Mouse (Mus musculus) midbrain, embryonic 11.5 days (tissue): ENCODE measurements around the gene Plxnc1. TPM values are rescaled to one million over a fixed set of nuclear protein-coding genes. Genes with fewer than 3 reads are reported as not detected.
A peak's percentile ranks its signal among the peaks of the same experiment; 100 is the strongest.

Experiments used
- ATAC-seq: fragments of 200-750 bp; cut with Nextera tagmentation; 2 replicates; pipeline ENCODE4 v1.8.0; 2017; ENCODE audit warnings: moderate TSS enrichment, moderate library complexity; ENCODE audit not compliant: low FRiP score
- DNase-seq: peaks from one replicate; pipeline ENCODE4 v3.0.0; 2015; ENCODE audit warnings: low spot score; ENCODE audit errors: missing footprints
- H3K27ac ChIP-seq: fragments of 300-500 bp; sonication (generic); 2 replicates; pipeline ENCODE4 v1.5.1; 2014; ENCODE audit warnings: low read depth, low read length
- H3K27me3 ChIP-seq: fragments of 300-500 bp; sonication (generic); 2 replicates; pipeline ENCODE4 v1.6.1; 2014; ENCODE audit warnings: mild to moderate bottlenecking, low read length, moderate library complexity, mixed read lengths; ENCODE audit not compliant: control insufficient read depth, insufficient read depth
- H3K36me3 ChIP-seq: fragments of 300-500 bp; sonication (generic); 2 replicates; pipeline ENCODE4 v1.6.1; 2014; ENCODE audit warnings: mild to moderate bottlenecking, low read length, moderate library complexity, mixed read lengths; ENCODE audit not compliant: control insufficient read depth, insufficient read depth
- H3K4me1 ChIP-seq: fragments of 300-500 bp; sonication (generic); 2 replicates; pipeline ENCODE4 v1.6.1; 2014; ENCODE audit warnings: low read length; ENCODE audit not compliant: control insufficient read depth, insufficient read depth
- H3K4me2 ChIP-seq: fragments of 300-500 bp; sonication (generic); 2 replicates; pipeline ENCODE4 v1.6.1; 2014; ENCODE audit warnings: mild to moderate bottlenecking, moderate library complexity
- H3K4me3 ChIP-seq: fragments of 300-500 bp; sonication (generic); 2 replicates; pipeline ENCODE4 v1.5.1; 2014; ENCODE audit warnings: low read depth, low read length
- H3K9ac ChIP-seq: fragments of 300-500 bp; sonication (generic); 2 replicates; pipeline ENCODE4 v1.6.1; 2014; ENCODE audit warnings: low read length
- H3K9me3 ChIP-seq: fragments of 300-500 bp; sonication (generic); 2 replicates; pipeline ENCODE4 v1.6.1; 2016; ENCODE audit warnings: low read length; ENCODE audit not compliant: control insufficient read depth
- WGBS: fragments of 180-500 bp; shearing (Covaris S2); extraction: QIAGEN DNeasy Blood & Tissue Kit; methylation state at CpG from one replicate; pipeline ENCODE4 v1.1.7; 2014; 5-methylcytosine and 5-hydroxymethylcytosine counted together
- polyA plus RNA-seq: library from polyadenylated mRNA; unstranded; fragments of >200 nt; fragmentation: Nextera tagmentation; extraction: Ambion mirVana; gene quantifications from 2 replicates; pipeline ENCODE4 v1.2.1, GENCODE M21; 2014

Plxnc1 gene
- polyA plus RNA-seq, 1 experiment from 2014 or later = 6.3 TPM

DNA sequence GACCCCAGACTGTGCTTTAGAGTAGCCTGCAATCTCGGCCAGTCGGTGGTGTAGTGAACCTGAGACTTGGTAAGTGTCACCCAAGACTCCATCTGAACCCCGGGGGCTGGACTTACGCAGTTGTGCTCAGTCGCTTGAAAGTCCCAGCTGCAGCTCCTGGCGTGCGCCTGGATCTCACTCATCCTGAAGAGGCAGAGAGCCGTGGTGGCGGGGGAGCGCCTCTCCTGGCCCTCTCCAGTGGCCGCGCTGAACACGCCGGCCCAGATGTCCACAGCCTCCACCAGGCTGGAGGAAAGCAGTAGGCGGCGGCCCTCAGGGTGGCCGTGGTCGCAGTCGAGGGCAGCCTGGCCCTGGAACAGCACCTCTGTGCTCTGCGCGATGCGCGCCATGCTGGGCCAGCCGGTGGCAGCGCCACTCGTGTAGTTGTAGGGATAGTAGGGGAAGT, 1.2 kb downstream of the Plxnc1 start:
- WGBS = under 1% methylated on average over 25 of the region's 26 CpGs
- Histone ChIP-seq H3K27me3 (peaks cover 9% of the 10 kb centered on the region; the same call in 1 of the 2 replicates), H3K36me3 (no peaks in the 10 kb centered on the region), H3K9ac (peak overlapping the region; percentile 91), H3K4me1 (peaks cover 37% of the 10 kb centered on the region), H3K9me3 (no peaks in the 10 kb centered on the region), H3K4me3 (peak overlapping the region; percentile 77), H3K27ac (peak overlapping the region; percentile 16; the same call in 1 of the 2 replicates), H3K4me2 (peak overlapping the region; percentile 86)
- peak; percentile 2; the same call in 1 of the 2 replicates for ATAC-seq
- DNase-seq = peak; percentile 96

DNA sequence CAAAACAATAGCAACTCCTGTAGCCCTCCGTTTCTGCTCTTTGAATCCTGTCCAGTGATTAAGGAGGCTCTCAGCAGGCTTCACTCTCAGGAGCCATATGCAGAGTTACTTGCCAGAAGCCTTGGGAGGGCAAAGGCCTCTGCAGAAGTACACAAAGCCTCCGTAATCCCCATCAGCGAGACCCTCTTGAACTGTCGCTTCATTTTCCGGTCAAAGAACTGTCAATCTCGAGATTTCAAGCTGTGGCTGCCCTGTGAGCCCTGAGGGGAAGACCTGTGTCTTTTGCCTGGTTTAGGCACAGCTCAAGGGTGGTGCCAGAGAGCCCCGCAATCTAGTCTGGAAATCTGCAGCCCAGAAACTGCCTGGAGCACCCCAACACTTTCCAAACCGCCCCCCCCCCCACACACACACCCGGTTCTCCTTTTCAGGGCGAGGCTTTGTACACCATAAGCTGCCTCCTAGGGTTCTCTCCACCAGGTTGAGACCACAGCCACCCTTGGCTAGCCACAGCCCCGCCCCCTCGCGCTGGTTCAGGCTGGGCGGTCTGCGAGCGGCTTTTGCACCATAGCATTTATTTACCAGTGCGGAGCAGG, 2.1 kb downstream of the Plxnc1 start:
- H3K9me3 ChIP-seq = no peaks in the 10 kb centered on the region
- H3K36me3 ChIP-seq = no peaks in the 10 kb centered on the region
- peaks cover 9% of the 10 kb centered on the region; the same call in 1 of the 2 replicates for H3K27me3 ChIP-seq
- peak overlapping the region; percentile 86 for H3K4me2 ChIP-seq
- ATAC-seq (peak; percentile 49), DNase-seq (peak; percentile 96)
- H3K4me3 ChIP-seq = peak overlapping the region; percentile 77
- H3K27ac ChIP-seq = peak overlapping the region; percentile 16; the same call in 1 of the 2 replicates
- peak overlapping the region; percentile 91 for H3K9ac ChIP-seq
- under 1% methylated on average over 17 of the region's 17 CpGs for WGBS
- H3K4me1 ChIP-seq = peaks cover 37% of the 10 kb centered on the region

- peaks cover 7% of the 10 kb centered on the region; the same call in 1 of the 2 replicates for H3K27me3 ChIP-seq
- H3K36me3 ChIP-seq = no peaks in the 10 kb centered on the region
- peak; percentile 91 for DNase-seq
- ATAC-seq = no peak
- H3K4me1 ChIP-seq = peaks cover 37% of the 10 kb centered on the region
- H3K27ac ChIP-seq = no peak overlapping the region
- no peak overlapping the region for H3K9ac ChIP-seq
- no peaks in the 10 kb centered on the region for H3K9me3 ChIP-seq
- WGBS = 3% methylated on average over 4 of the region's 4 CpGs
- H3K4me2 ChIP-seq = peak overlapping the region; percentile 86
- H3K4me3 ChIP-seq = peak overlapping the region; percentile 77
Observed at GRCm38 (mm10) chr10:94941551-94941950, 3.1 kb downstream of the Plxnc1 start.

DNA sequence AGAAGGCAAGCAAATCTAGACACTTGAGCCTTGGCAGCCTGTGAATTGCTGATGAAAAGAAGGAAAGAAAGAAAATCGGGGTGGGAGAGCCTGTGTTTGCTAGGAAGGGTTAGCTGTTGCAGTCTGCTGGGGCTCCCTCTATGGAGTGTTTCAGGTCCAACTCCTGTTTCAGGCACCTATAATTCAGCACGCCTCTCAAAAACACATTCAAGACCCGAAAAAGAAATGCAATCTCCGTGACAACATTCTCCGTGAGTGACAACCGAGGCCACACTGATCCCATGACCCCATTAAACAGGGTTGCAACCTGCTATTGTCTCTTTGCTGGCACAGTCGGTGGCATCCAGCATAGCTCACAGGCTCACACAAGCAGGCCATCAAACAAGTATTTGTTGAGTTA, 3.8 kb downstream of the Plxnc1 start:
- DNase-seq = peak; percentile 91

DNA sequence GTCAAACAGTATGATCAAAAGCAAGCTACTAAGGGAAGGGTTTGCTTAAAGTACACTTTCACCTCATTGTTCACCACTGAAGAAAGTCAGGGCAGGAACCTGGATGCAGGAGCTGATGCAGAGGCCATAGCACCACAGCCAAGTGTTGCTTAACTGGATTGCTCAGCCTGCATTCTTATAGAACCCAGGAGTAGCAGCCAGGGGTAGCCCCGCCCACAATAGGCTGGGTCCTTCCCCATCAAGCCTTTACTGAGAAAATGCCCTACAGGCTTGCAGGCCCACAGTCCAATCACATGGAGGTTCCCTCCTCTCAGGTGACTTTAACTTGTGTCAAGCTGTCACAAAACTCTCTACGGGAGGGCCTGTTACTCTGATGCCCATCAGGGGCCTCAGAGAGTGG, 4.6 kb downstream of the Plxnc1 start:
- peaks cover 2% of the 10 kb centered on the region; the same call in 1 of the 2 replicates for H3K27me3 ChIP-seq
- WGBS = 22% methylated on average over 2 of the region's 2 CpGs
- peak overlapping the region; percentile 86; the same call in 1 of the 2 replicates for H3K4me2 ChIP-seq
- ATAC-seq (no peak), DNase-seq (no peak)
- H3K9me3 ChIP-seq = no peaks in the 10 kb centered on the region
- H3K9ac ChIP-seq = no peak overlapping the region
- H3K4me1 ChIP-seq = peaks cover 32% of the 10 kb centered on the region
- H3K36me3 ChIP-seq = no peaks in the 10 kb centered on the region
- no peak overlapping the region for H3K4me3 ChIP-seq
- no peak overlapping the region for H3K27ac ChIP-seq

More for the DNA sequence above, 3.8 kb downstream of the Plxnc1 start:
- ATAC-seq = no peak
- H3K27ac ChIP-seq = no peak overlapping the region
- H3K27me3 ChIP-seq = peaks cover 2% of the 10 kb centered on the region; the same call in 1 of the 2 replicates
- H3K4me3 ChIP-seq = no peak overlapping the region
- H3K4me2 ChIP-seq = peak overlapping the region; percentile 86
- WGBS = 6% methylated on average over 7 of the region's 7 CpGs
- 0 out of 2 replicates have a peak overlapping the region, but pooled peaks have one; percentile 9 for H3K9ac ChIP-seq
- H3K9me3 ChIP-seq = no peaks in the 10 kb centered on the region
- H3K36me3 ChIP-seq = no peaks in the 10 kb centered on the region
- peaks cover 35% of the 10 kb centered on the region for H3K4me1 ChIP-seq

DNA sequence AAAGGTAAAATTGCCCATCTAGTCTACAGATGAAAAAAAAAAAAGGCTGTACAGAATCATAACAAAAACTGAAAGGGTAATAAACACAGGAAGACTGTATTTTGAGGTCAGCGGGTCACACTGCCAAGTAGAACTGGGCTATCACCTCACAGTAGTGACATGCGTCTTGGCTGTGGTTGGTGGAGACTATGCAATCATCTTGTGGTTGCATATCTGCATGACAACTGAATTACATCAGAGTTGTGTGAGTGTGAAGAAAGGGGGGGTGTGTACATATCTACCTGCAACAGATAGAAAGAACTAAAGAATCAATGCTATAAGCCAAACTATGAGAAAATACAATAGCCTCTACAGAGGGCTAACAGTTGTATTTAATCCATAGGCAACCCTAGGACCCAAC, 5.7 kb downstream of the Plxnc1 start:
- Histone ChIP-seq H3K27ac (no peak overlapping the region), H3K4me3 (no peak overlapping the region), H3K27me3 (peaks cover 2% of the 10 kb centered on the region; the same call in 1 of the 2 replicates), H3K36me3 (no peaks in the 10 kb centered on the region), H3K9ac (no peak overlapping the region), H3K4me1 (peaks cover 31% of the 10 kb centered on the region), H3K4me2 (no peak overlapping the region), H3K9me3 (no peaks in the 10 kb centered on the region)
- whole genome bisulfite sequencing = 95% methylated on average over 2 of the region's 2 CpGs
- ATAC-seq = no peak
- DNase-seq = no peak

GRCm38 (mm10) chr10:94938320-94938719, 6.3 kb downstream of the Plxnc1 start:
- Histone ChIP-seq H3K9ac (no peak overlapping the region), H3K27me3 (peaks cover 2% of the 10 kb centered on the region; the same call in 1 of the 2 replicates), H3K4me1 (peaks cover 32% of the 10 kb centered on the region), H3K36me3 (no peaks in the 10 kb centered on the region), H3K4me3 (no peak overlapping the region), H3K4me2 (no peak overlapping the region), H3K9me3 (no peaks in the 10 kb centered on the region), H3K27ac (no peak overlapping the region)
- no peak for DNase-seq
- 88% methylated on average over 6 of the region's 6 CpGs for WGBS
- no peak for ATAC-seq

DNA sequence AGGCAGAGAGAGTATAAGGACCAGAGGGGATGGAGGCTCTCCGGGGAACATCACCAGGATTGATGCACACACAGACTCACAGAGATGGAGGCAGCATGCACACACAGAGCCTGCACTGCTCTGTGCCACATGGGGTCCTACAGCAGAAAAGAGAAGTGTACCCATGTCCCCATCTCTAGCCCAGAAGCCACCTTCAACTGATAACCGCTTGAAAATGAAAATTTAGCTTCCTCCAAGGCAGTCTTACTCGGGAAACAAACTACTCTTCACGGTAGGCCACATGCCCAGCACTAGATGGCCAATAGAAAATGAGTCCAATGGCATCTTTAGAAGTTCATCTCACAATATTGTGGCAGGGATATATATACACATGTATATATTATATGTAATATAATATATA, 9.4 kb downstream of the Plxnc1 start:
- Histone ChIP-seq H3K9ac (no peak overlapping the region), H3K27ac (no peak overlapping the region), H3K27me3 (peaks cover 2% of the 10 kb centered on the region; the same call in 1 of the 2 replicates), H3K9me3 (no peaks in the 10 kb centered on the region), H3K4me1 (peaks cover 11% of the 10 kb centered on the region), H3K4me2 (no peak overlapping the region), H3K4me3 (no peak overlapping the region), H3K36me3 (no peaks in the 10 kb centered on the region)
- 87% methylated on average over 4 of the region's 4 CpGs for WGBS
- no peak for DNase-seq
- no peak for ATAC-seq

GRCm38 (mm10) chr10:94934151-94934614, 10.5 kb downstream of the Plxnc1 start:
- Histone ChIP-seq H3K9ac (no peak overlapping the region), H3K4me3 (no peak overlapping the region), H3K9me3 (no peaks in the 10 kb centered on the region), H3K27me3 (no peaks in the 10 kb centered on the region), H3K4me1 (peaks cover 5% of the 10 kb centered on the region), H3K4me2 (no peak overlapping the region), H3K36me3 (no peaks in the 10 kb centered on the region), H3K27ac (no peak overlapping the region)
- no peak for ATAC-seq
- WGBS = 85% methylated on average over 9 of the region's 9 CpGs
- DNase-seq = no peak
